Mouse (Mus musculus): ENCODE measurements around the gene Dennd2a.

DNA sequence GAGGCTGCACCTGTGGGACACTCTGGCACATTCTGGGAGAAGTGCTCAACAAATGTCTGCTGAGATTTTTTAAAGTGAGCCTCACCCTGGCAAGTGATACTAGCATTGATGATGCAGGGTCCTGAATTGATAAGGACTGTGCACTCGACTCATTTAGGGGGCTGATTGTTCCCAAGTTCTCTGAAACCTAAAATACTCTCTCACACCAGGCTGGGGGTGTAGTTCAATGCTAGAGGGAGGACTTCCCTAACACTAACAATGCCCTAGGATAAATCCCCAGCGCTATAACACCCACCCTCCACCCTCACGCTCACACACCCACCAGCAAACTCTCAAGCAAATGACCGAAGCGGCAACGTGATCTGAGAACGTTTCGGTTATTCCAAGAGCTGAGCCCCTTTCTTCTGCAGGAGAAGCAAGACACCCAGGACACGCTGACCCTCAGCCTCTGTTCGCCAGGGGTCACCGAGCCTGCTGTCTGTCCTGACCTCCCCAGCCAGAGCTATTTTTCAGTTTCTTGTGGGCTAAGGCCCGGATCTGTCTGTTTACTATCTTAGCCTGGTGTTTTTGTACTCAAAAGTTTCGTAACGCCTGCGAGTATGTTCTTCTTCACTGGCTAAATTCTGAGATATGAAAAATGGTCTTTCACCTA, 13.8 kb downstream of the Dennd2a start:
- no peak for TF ChIP-seq CTCF (IDR thresholded peaks at IDR 0.05; ENCODE audit: extremely low read depth, insufficient read depth, insufficient read length, insufficient replicate concordance)
- no peak for TF ChIP-seq POLR2A (IDR thresholded peaks at IDR 0.05; ENCODE audit: low read depth, low read length)

All from spleen, adult 2 months (tissue).